Mouse (Mus musculus): ENCODE measurements around the gene Il6.
"Not testable (repeated sequence)": the region's sequence is repeated elsewhere in the genome, so short reads cannot be mapped to it uniquely, and the experiment has no call there.

The Il6 gene

GRCm38 (mm10) chr5:30012726-30013503 lies at the start of gene Il6:
Gene Il6, plus strand, starts transcription at chr5:30013114.
- DNase-seq (ENCODE audit: low read depth in 1 of 2, low spot score in 2 of 2), result peak; percentile 15 to 45

DNA sequence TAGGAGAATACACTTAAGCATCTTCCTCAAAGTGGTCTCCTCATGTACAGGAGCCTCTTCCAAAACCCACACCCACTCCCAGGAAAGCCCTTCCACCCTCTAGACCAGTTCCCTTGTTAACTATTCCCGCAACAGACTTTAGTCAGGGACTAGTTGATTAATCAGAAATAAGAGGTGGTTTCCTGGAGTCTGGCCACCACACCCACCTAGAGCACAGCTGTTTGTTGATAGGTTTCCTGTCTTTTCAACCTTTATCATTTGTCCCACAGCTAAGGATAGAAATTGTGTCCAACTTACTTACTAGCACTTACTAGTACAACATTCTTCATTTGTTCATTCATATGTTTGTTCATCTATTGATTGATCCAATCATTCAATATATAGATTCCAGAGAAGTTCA lies 49.4 kb upstream of the Il6 start:
- DNase-seq (ENCODE audit: low read depth in 1 of 2, low spot score in 2 of 2), result no peak

GRCm38 (mm10) chr5:29970212-29970611 lies 42.7 kb upstream of the Il6 start:
- DNase-seq (ENCODE audit: low read depth in 1 of 2, low spot score in 2 of 2), result no peak

DNA sequence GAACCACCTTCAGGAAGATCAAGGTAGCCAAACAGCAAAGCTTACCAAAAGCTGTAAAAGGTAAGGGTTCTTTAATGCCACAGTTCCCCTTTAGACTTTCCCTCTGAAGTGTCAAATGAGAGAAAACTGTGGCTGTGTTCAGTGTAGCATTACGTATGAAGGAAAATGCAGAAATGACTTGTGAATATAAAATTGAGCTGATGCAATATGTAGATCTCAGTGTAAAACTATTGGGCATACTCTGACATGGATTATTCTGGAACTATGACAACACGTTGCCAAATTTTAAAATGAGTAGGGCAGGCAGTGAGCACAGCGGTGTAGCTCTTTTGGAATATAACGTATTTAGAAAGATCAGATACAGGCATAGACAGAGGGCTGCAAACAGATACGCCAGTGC lies 40.1 kb upstream of the Il6 start:
- DNase-seq (ENCODE audit: low read depth in 1 of 2, low spot score in 2 of 2), result no peak

- DNase-seq (ENCODE audit: low read depth in 1 of 2, low spot score in 2 of 2), result no peak
These were observed 39.4 kb upstream of the Il6 start for GRCm38 (mm10) chr5:29973533-29973932.

GRCm38 (mm10) chr5:29974115-29974514 lies 38.8 kb upstream of the Il6 start:
- DNase-seq (ENCODE audit: low read depth in 1 of 2, low spot score in 2 of 2), result no peak

GRCm38 (mm10) chr5:29993583-29993982 lies 19.3 kb upstream of the Il6 start:
- DNase-seq (ENCODE audit: low read depth in 1 of 2, low spot score in 2 of 2), result no peak

DNA sequence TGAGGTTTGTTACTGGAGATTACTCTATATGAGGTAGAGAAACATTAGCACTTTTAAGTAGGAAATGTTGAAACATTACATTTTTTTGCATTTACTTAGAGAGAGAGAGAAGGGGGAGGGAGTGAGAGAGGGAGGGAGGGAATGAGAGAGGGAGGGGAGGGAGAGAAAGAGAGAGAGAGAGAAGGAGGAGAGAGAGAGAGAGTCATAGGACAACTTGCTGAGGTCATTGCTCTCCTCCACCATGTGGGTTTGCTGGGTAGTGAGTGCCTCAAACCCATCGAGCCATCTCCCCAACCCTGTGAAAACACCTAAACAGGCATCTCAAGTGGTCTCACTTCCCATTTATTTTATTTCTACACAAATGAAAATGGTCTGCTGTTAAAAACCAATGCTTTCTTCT lies 18.6 kb upstream of the Il6 start:
- no peak for DNase-seq (ENCODE audit: low read depth in 1 of 2, low spot score in 2 of 2)

DNA sequence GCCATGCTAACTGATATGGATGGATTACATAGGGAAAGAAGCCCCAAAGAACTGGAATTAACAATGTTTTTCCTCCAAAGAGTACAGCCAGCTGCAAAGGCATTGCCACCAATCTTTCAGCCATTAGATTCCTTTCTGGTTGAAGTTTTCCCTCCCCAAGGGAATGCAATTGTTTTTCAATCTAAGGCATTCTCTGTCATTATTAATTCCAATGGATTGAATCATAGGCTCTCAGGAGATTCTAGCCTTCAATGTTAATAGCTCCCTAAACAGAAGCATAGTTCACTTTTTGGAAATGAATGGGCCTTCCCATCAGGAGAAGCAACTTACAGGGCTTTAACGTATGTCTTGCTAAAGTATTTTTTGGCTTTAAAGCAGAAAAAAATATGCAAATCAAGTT lies 15.6 kb upstream of the Il6 start:
- no peak for DNase-seq (ENCODE audit: low read depth in 1 of 2, low spot score in 2 of 2)

- no peak for DNase-seq (ENCODE audit: low read depth in 1 of 2, low spot score in 2 of 2)
These were observed 12.0 kb upstream of the Il6 start for GRCm38 (mm10) chr5:30000921-30001320.

GRCm38 (mm10) chr5:30014580-30014979 lies 1.7 kb downstream of the Il6 start:
- DNase-seq (ENCODE audit: low read depth in 1 of 2, low spot score in 2 of 2), result no peak

- not testable (repeated sequence) for DNase-seq (ENCODE audit: low read depth in 1 of 2, low spot score in 2 of 2)
These were observed 22.9 kb downstream of the Il6 start for GRCm38 (mm10) chr5:30035862-30036261.

GRCm38 (mm10) chr5:30037111-30037510 lies 24.2 kb downstream of the Il6 start:
- not testable (repeated sequence) for DNase-seq (ENCODE audit: low read depth in 1 of 2, low spot score in 2 of 2)

DNA sequence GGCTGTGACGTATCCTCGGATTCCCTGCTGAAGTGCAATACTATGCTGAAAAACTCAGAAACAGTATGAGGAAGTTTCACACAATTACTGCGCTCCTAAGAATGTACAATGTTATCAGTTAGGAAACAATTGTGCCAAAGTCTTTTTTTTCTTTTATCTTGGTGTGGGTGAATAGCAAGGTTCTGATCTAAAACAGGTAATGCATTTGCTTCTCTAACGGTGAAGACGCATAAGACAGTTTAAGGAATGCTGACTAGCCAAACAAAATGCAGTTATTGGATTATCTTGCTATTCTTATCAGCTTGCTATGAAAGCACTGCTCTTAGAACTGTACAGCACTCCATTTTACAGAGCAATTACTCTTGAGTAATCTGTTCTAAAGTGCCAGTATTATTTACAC lies 26.4 kb downstream of the Il6 start:
- not testable (repeated sequence) for DNase-seq (ENCODE audit: low read depth in 1 of 2, low spot score in 2 of 2)

GRCm38 (mm10) chr5:30039841-30040240 lies 26.9 kb downstream of the Il6 start:
- DNase-seq (ENCODE audit: low read depth in 1 of 2, low spot score in 2 of 2), result not testable (repeated sequence)

DNA sequence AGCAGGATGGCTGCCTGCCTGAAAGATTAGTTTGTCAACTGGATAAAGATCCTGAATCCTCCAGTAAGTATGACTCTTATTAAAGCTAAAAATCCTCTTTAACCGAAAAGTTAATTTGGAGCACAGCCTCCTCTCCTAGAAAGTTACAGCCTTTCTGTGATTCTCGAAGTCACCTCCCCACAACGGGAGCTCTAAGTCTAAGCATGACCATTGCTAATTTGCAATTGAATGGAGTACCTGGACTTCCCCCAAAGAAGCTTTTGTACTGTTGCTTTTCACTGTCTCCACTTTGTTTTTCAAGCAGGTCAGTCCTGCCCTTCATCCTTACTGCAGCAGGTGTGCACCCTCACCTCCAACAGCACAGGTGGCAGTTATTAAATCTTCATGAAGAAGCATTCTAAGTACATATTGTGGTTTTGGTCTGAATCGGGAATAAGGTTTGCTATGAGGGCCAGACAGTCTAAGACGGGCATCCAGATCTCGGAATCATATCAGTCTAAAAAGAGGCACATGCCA lies 45.4 kb downstream of the Il6 start:
- DNase-seq (ENCODE audit: low read depth in 1 of 2, low spot score in 2 of 2), result no peak

DNA sequence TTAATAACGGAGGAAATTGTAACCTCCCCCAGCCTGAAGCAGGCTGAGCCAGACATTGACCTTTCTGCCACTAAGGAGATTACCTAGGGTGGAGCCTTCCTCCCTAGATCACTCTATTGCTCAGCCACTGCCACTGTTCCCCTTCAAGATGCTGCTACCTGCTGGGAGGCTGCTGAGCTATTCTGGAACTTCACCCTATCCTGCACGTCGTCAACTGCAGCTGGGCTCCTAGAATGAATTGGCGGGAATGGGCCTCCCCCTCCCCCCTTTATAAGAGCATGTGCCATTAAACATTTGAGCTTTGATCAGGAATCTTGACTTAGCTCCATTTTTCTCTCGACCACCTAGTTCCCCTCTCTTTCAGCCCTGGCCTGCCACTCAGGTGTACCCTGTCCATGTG lies 46.7 kb downstream of the Il6 start:
- not testable (repeated sequence) for DNase-seq (ENCODE audit: low read depth in 1 of 2, low spot score in 2 of 2)

DNA sequence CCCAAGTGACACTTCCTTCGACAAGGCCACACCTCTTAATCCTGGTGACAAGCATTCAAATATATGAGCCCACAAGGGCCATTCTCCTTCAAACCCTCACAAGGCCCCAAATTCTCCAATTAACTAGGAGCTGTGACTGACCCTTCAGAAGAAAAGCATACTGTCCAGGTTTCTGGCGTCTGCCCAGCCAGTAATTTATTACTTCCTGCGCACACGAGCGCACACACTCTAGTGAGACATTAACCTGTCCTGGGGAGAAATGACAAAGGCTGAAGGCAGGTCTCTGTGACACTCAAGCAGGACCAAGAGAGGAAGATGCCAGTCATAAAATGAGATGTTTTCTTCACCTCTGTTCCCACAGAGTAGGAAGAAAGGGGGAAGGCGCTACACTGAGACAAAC lies 54.8 kb downstream of the Il6 start:
- no peak for DNase-seq (ENCODE audit: low read depth in 1 of 2, low spot score in 2 of 2)

Data from monocyte, adult 2 months (primary cell).